Mouse (Mus musculus) CD4-positive helper T cell, adult 2 months (primary cell): ENCODE data around the gene 4930451I11Rik.

ENCODE experiments used
- DNase-seq: peaks from one replicate; pipeline ENCODE4 v3.0.0-alpha.2; 2012; ENCODE audit warnings: low read depth, missing footprints, low spot score

4930451I11Rik gene

GRCm38 (mm10) chr7:126781661-126782370, 49.6 kb downstream of the 4930451I11Rik start:
- DNase-seq, result no peak

GRCm38 (mm10) chr7:126780971-126781635, 50.3 kb downstream of the 4930451I11Rik start, which contains the start of gene Tbx6:
Tbx6 (plus strand) TSS chr7:126781483.
- no peak for DNase-seq
